Mouse (Mus musculus) G1E-ER4 (cell line): ENCODE results near the gene Fam110a. TPM values are rescaled to one million over a fixed set of nuclear protein-coding genes. Genes with fewer than 3 reads are reported as not detected.

Experiments
- GATA1 ChIP-seq: IDR thresholded peaks from one replicate; pipeline ENCODE4 v1.8.0; 2012; ENCODE audit warnings: low read length, inconsistent platforms
- polyA plus RNA-seq: library from polyadenylated mRNA; stranded (reverse); fragments of >175 nt; gene quantifications from 2 replicates; pipeline ENCODE4 v1.2.3, GENCODE M21; 2012

The Fam110a gene
- polyA plus RNA-seq, 1 experiment: 22.6 TPM

- TF ChIP-seq GATA1: no peak
These were observed 16.0 kb downstream of the Fam110a start for GRCm38 (mm10) chr2:151964052-151964451.

GRCm38 (mm10) chr2:151963319-151963718 is 16.7 kb downstream of the Fam110a start:
- TF ChIP-seq GATA1: no peak

- no peak for TF ChIP-seq GATA1
These were observed 17.5 kb downstream of the Fam110a start for GRCm38 (mm10) chr2:151962474-151962873.

- TF ChIP-seq GATA1: no peak
These were observed 18.5 kb downstream of the Fam110a start for GRCm38 (mm10) chr2:151961284-151962196.

GRCm38 (mm10) chr2:151959274-151959673 is 20.7 kb downstream of the Fam110a start:
- no peak for TF ChIP-seq GATA1

- TF ChIP-seq GATA1: no peak
These were observed 23.4 kb downstream of the Fam110a start for GRCm38 (mm10) chr2:151956500-151957137.

GRCm38 (mm10) chr2:151953665-151954064 is 26.4 kb downstream of the Fam110a start:
- no peak for TF ChIP-seq GATA1

- TF ChIP-seq GATA1: no peak
These were observed 30.8 kb downstream of the Fam110a start for GRCm38 (mm10) chr2:151949082-151949774.

- no peak for TF ChIP-seq GATA1
These were observed 31.7 kb downstream of the Fam110a start for GRCm38 (mm10) chr2:151948311-151948710.

GRCm38 (mm10) chr2:151947617-151948016 is 32.4 kb downstream of the Fam110a start:
- no peak for TF ChIP-seq GATA1

- no peak for TF ChIP-seq GATA1
These were observed 35.9 kb downstream of the Fam110a start for GRCm38 (mm10) chr2:151944106-151944505.

GRCm38 (mm10) chr2:151941269-151941668 is 38.8 kb downstream of the Fam110a start:
- no peak for TF ChIP-seq GATA1

GRCm38 (mm10) chr2:151939651-151940420 is 40.2 kb downstream of the Fam110a start:
- no peak for TF ChIP-seq GATA1

GRCm38 (mm10) chr2:151938780-151939200 is 41.2 kb downstream of the Fam110a start:
- TF ChIP-seq GATA1: no peak

GRCm38 (mm10) chr2:151937893-151938292 is 42.1 kb downstream of the Fam110a start:
- no peak for TF ChIP-seq GATA1
